Mouse (Mus musculus) heart, embryonic 13.5 days (tissue): Measurements from ENCODE around the gene Rsl1d1. TPM values are rescaled to one million over a fixed set of nuclear protein-coding genes. Genes with fewer than 3 reads are reported as not detected.
"Not testable (repeated sequence)": the region's sequence is repeated elsewhere in the genome, so short reads cannot be mapped to it uniquely, and the experiment has no call there.

Source experiments
- ATAC-seq: fragments of 200-750 bp; cut with Nextera tagmentation; 2 replicates; pipeline ENCODE4 v1.8.0; 2017; ENCODE audit warnings: moderate TSS enrichment; ENCODE audit not compliant: insufficient number of reproducible peaks, low FRiP score, low TSS enrichment; ENCODE audit errors: extremely low read depth
- H3K27ac ChIP-seq: fragments of 300-500 bp; sonication (generic); replicated peaks from 2 replicates; pipeline ENCODE4 v1.5.1; 2015; ENCODE audit warnings: moderate library complexity, mild to moderate bottlenecking, inconsistent platforms
- H3K27me3 ChIP-seq: fragments of 300-500 bp; sonication (generic); replicated peaks from 2 replicates; pipeline ENCODE4 v1.6.1; 2015; ENCODE audit warnings: mild to moderate bottlenecking, inconsistent platforms
- H3K36me3 ChIP-seq: fragments of 300-500 bp; sonication (generic); 2 replicates; pipeline ENCODE4 v1.6.1; 2015; ENCODE audit warnings: mild to moderate bottlenecking, inconsistent platforms
- H3K4me1 ChIP-seq: fragments of 300-500 bp; sonication (generic); 2 replicates; pipeline ENCODE4 v1.6.1; 2015; ENCODE audit warnings: inconsistent platforms
- H3K4me2 ChIP-seq: fragments of 300-500 bp; sonication (generic); 2 replicates; pipeline ENCODE4 v1.6.1; 2015; ENCODE audit warnings: inconsistent platforms, mild to moderate bottlenecking, moderate library complexity
- H3K4me3 ChIP-seq: fragments of 300-500 bp; sonication (generic); 2 replicates; pipeline ENCODE4 v1.5.1; 2015; ENCODE audit warnings: moderate library complexity, mild to moderate bottlenecking, inconsistent platforms
- H3K9ac ChIP-seq: fragments of 300-500 bp; sonication (generic); 2 replicates; pipeline ENCODE4 v1.6.1; 2015; ENCODE audit warnings: inconsistent platforms, mild to moderate bottlenecking, moderate library complexity
- H3K9me3 ChIP-seq: fragments of 300-500 bp; sonication (generic); 2 replicates; pipeline ENCODE4 v1.6.1; 2016; ENCODE audit warnings: inconsistent platforms
- WGBS: fragments of 180-500 bp; shearing (Covaris S2); methylation state at CpG from one replicate; pipeline ENCODE4 v1.1.7; 2015; ENCODE audit warnings: mixed read lengths; 5-methylcytosine and 5-hydroxymethylcytosine counted together
- polyA plus RNA-seq: library from polyadenylated mRNA; unstranded; fragments of >200 nt; fragmentation: Nextera tagmentation; extraction: Ambion mirVana; gene quantifications from 2 replicates; pipeline ENCODE4 v1.2.1, GENCODE M21; 2015

Rsl1d1 gene
- polyA plus RNA-seq, 1 experiment from 2014 or later: 121 TPM

- Histone ChIP-seq H3K36me3 (peaks cover 34% of the 10 kb centered on the region), H3K4me1 (peaks cover 5% of the 10 kb centered on the region; the same call in 1 of the 2 replicates), H3K4me3 (no peak overlapping the region), H3K9me3 (no peaks in the 10 kb centered on the region), H3K27me3 (no peaks in the 10 kb centered on the region), H3K27ac (no peak overlapping the region), H3K9ac (no peak overlapping the region), H3K4me2 (no peak overlapping the region)
- 71% methylated on average over 7 of the region's 7 CpGs for WGBS
- no peak for ATAC-seq
These were observed 13.0 kb downstream of the Rsl1d1 start for GRCm38 (mm10) chr16:11190150-11190549.

- WGBS: 64% methylated on average over 2 of the region's 2 CpGs
- no peak for ATAC-seq
These were observed 25.7 kb downstream of the Rsl1d1 start for GRCm38 (mm10) chr16:11177404-11177803.

GRCm38 (mm10) chr16:11176884-11177244 is 26.3 kb downstream of the Rsl1d1 start:
- peaks cover 30% of the 10 kb centered on the region for H3K4me1 ChIP-seq
- no peaks in the 10 kb centered on the region for H3K27me3 ChIP-seq
- peak overlapping the region; percentile 96 for H3K9ac ChIP-seq
- H3K36me3 ChIP-seq: no peaks in the 10 kb centered on the region
- H3K4me2 ChIP-seq: peak overlapping the region; percentile 88
- no peaks in the 10 kb centered on the region for H3K9me3 ChIP-seq
- peak overlapping the region; percentile 96 for H3K4me3 ChIP-seq
- no peak for ATAC-seq
- peak overlapping the region; percentile 88 for H3K27ac ChIP-seq
- 5% methylated on average over 4 of the region's 4 CpGs for WGBS

More at GRCm38 (mm10) chr16:11177404-11177803, 25.7 kb downstream of the Rsl1d1 start:
- H3K27ac ChIP-seq: no peak overlapping the region
- no peaks in the 10 kb centered on the region for H3K9me3 ChIP-seq
- H3K4me2 ChIP-seq: peak overlapping the region; percentile 88
- no peaks in the 10 kb centered on the region for H3K27me3 ChIP-seq
- no peaks in the 10 kb centered on the region for H3K36me3 ChIP-seq
- peaks cover 26% of the 10 kb centered on the region for H3K4me1 ChIP-seq
- no peak overlapping the region for H3K4me3 ChIP-seq
- no peak overlapping the region for H3K9ac ChIP-seq

- peak; percentile 83 for ATAC-seq
- peaks cover 35% of the 10 kb centered on the region for H3K4me1 ChIP-seq
- H3K27me3 ChIP-seq: no peaks in the 10 kb centered on the region
- H3K9me3 ChIP-seq: no peaks in the 10 kb centered on the region
- peak within 1 kb of the TSS; percentile 96 for H3K9ac ChIP-seq
- peak within 1 kb of the TSS; percentile 88 for H3K4me2 ChIP-seq
- H3K27ac ChIP-seq: peak within 1 kb of the TSS; percentile 88
- peak within 1 kb of the TSS; percentile 96 for H3K4me3 ChIP-seq
- no peaks in the 10 kb centered on the region for H3K36me3 ChIP-seq
- under 1% methylated on average over 57 of the region's 57 CpGs for whole genome bisulfite sequencing
These were observed 26.8 kb downstream of the Rsl1d1 start, which contains the start of gene Zc3h7a for GRCm38 (mm10) chr16:11176208-11176883. Gene Zc3h7a (minus strand): TSS chr16:11176393.

GRCm38 (mm10) chr16:11175489-11176207 is 27.5 kb downstream of the Rsl1d1 start:
- Histone ChIP-seq H3K9me3 (no peaks in the 10 kb centered on the region), H3K27me3 (no peaks in the 10 kb centered on the region), H3K4me2 (peak overlapping the region; percentile 88), H3K4me1 (peaks cover 37% of the 10 kb centered on the region), H3K36me3 (no peaks in the 10 kb centered on the region), H3K4me3 (peak overlapping the region; percentile 96), H3K27ac (peak overlapping the region; percentile 88), H3K9ac (peak overlapping the region; percentile 96)
- WGBS: under 1% methylated on average over 72 of the region's 72 CpGs
- ATAC-seq: peak; percentile 27

GRCm38 (mm10) chr16:11175100-11175488 is 28.0 kb downstream of the Rsl1d1 start:
- H3K36me3 ChIP-seq: no peaks in the 10 kb centered on the region
- no peaks in the 10 kb centered on the region for H3K9me3 ChIP-seq
- H3K27ac ChIP-seq: peak overlapping the region; percentile 88
- H3K4me3 ChIP-seq: peak overlapping the region; percentile 96
- ATAC-seq: no peak
- no peaks in the 10 kb centered on the region for H3K27me3 ChIP-seq
- peaks cover 37% of the 10 kb centered on the region for H3K4me1 ChIP-seq
- peak overlapping the region; percentile 88 for H3K4me2 ChIP-seq
- 8% methylated on average over 9 of the region's 9 CpGs for WGBS
- H3K9ac ChIP-seq: peak overlapping the region; percentile 96

- H3K9me3 ChIP-seq: no peaks in the 10 kb centered on the region
- H3K27me3 ChIP-seq: no peaks in the 10 kb centered on the region
- WGBS: 12% methylated on average over 10 of the region's 10 CpGs
- ATAC-seq: no peak
- H3K4me3 ChIP-seq: peak overlapping the region; percentile 96
- peak overlapping the region; percentile 96 for H3K9ac ChIP-seq
- no peaks in the 10 kb centered on the region for H3K36me3 ChIP-seq
- peak overlapping the region; percentile 88 for H3K4me2 ChIP-seq
- H3K4me1 ChIP-seq: peaks cover 37% of the 10 kb centered on the region
- peak overlapping the region; percentile 88 for H3K27ac ChIP-seq
These were observed 28.5 kb downstream of the Rsl1d1 start for GRCm38 (mm10) chr16:11174671-11175081.

- no peak overlapping the region for H3K4me3 ChIP-seq
- H3K4me1 ChIP-seq: peaks cover 37% of the 10 kb centered on the region
- H3K27me3 ChIP-seq: no peaks in the 10 kb centered on the region
- ATAC-seq: no peak
- no peak overlapping the region for H3K9ac ChIP-seq
- H3K4me2 ChIP-seq: no peak overlapping the region
- H3K9me3 ChIP-seq: no peaks in the 10 kb centered on the region
- H3K36me3 ChIP-seq: no peaks in the 10 kb centered on the region
- WGBS: 89% methylated on average over 6 of the region's 6 CpGs
- no peak overlapping the region for H3K27ac ChIP-seq
These were observed 31.5 kb downstream of the Rsl1d1 start for GRCm38 (mm10) chr16:11171679-11172078.

- no peak overlapping the region for H3K4me3 ChIP-seq
- no peak overlapping the region for H3K27ac ChIP-seq
- no peak overlapping the region for H3K4me2 ChIP-seq
- H3K36me3 ChIP-seq: peaks cover 25% of the 10 kb centered on the region
- H3K4me1 ChIP-seq: peaks cover 13% of the 10 kb centered on the region
- H3K9me3 ChIP-seq: no peaks in the 10 kb centered on the region
- WGBS: 71% methylated on average over 2 of the region's 2 CpGs
- no peak for ATAC-seq
- H3K9ac ChIP-seq: no peak overlapping the region
- no peaks in the 10 kb centered on the region for H3K27me3 ChIP-seq
These were observed 36.7 kb downstream of the Rsl1d1 start for GRCm38 (mm10) chr16:11166431-11166830.

GRCm38 (mm10) chr16:11164695-11165255 is 38.4 kb downstream of the Rsl1d1 start:
- no peaks in the 10 kb centered on the region for H3K9me3 ChIP-seq
- whole genome bisulfite sequencing: 61% methylated on average over 3 of the region's 3 CpGs
- no peak for ATAC-seq
- H3K4me1 ChIP-seq: peaks cover 11% of the 10 kb centered on the region
- H3K27me3 ChIP-seq: no peaks in the 10 kb centered on the region
- H3K36me3 ChIP-seq: peaks cover 38% of the 10 kb centered on the region
- H3K9ac ChIP-seq: no peak overlapping the region
- no peak overlapping the region for H3K4me3 ChIP-seq
- no peak overlapping the region for H3K27ac ChIP-seq
- H3K4me2 ChIP-seq: no peak overlapping the region

GRCm38 (mm10) chr16:11157721-11158120 is 45.4 kb downstream of the Rsl1d1 start:
- not testable (repeated sequence) for H3K4me1 ChIP-seq, H3K9ac ChIP-seq, H3K27ac ChIP-seq, H3K27me3 ChIP-seq, ATAC-seq, H3K4me3 ChIP-seq, H3K4me2 ChIP-seq, H3K9me3 ChIP-seq
- H3K36me3 ChIP-seq: peaks cover 93% of the 10 kb centered on the region
- WGBS: 79% methylated on average over 2 of the region's 3 CpGs
